Mouse (Mus musculus): Measurements from ENCODE around the gene Kdm7a. TPM values are rescaled to one million over a fixed set of nuclear protein-coding genes. Genes with fewer than 3 reads are reported as not detected.

Gene Kdm7a
- polyA plus RNA-seq (2015; fragmentation: Nextera tagmentation; extraction: Ambion mirVana) = 3.9 and 4.3 TPM in 2 replicates

- DNase-seq (ENCODE audit: low spot score) (peak; percentile 92), ATAC-seq (replicated peaks; ENCODE audit: low FRiP score, low read depth) (peak; percentile 87)
- 0 out of 2 replicates have a peak, but pooled peaks have one; percentile 9 for TF ChIP-seq CTCF (IDR thresholded peaks at IDR 0.05; ENCODE audit: low read depth)
- Histone ChIP-seq H3K9me3 (replicated peaks; ENCODE audit: low read length) (no peaks in the 10 kb centered on the region), H3K36me3 (ENCODE audit: insufficient read depth, low read length) (no peaks in the 10 kb centered on the region), H3K27me3 (ENCODE audit: insufficient read depth, low read length) (no peaks in the 10 kb centered on the region), H3K4me1 (replicated peaks; ENCODE audit: insufficient read depth, low read length) (no peaks in the 10 kb centered on the region), H3K4me2 (ENCODE audit: low read length) (peak within 1 kb of the TSS; percentile 74), H3K4me3 (replicated peaks; ENCODE audit: low read depth, low read length) (peak within 1 kb of the TSS; percentile 99), H3K9ac (ENCODE audit: low read depth, low read length) (peak within 1 kb of the TSS; percentile 99), H3K27ac (peak within 1 kb of the TSS; percentile 98)
- WGBS = under 1% methylated on average over 103 of the region's 124 CpGs
These were observed at the start of gene Kdm7a for GRCm38 (mm10) chr6:39206581-39207461. Gene Kdm7a (minus strand): TSS chr6:39206789.

- no peak overlapping the region for H3K4me2 ChIP-seq (ENCODE audit: low read length)
- H3K27ac ChIP-seq = no peak overlapping the region
- peaks cover 5% of the 10 kb centered on the region; the same call in 1 of the 2 replicates for H3K4me1 ChIP-seq (replicated peaks; ENCODE audit: insufficient read depth, low read length)
- no peak overlapping the region for H3K9ac ChIP-seq (ENCODE audit: low read depth, low read length)
- ATAC-seq (replicated peaks; ENCODE audit: low FRiP score, low read depth) (no peak), DNase-seq (ENCODE audit: low spot score) (no peak)
- WGBS = 66% methylated on average over 8 of the region's 8 CpGs
- no peak for TF ChIP-seq CTCF (IDR thresholded peaks at IDR 0.05; ENCODE audit: low read depth)
- no peaks in the 10 kb centered on the region for H3K9me3 ChIP-seq (replicated peaks; ENCODE audit: low read length)
- no peaks in the 10 kb centered on the region for H3K27me3 ChIP-seq (ENCODE audit: insufficient read depth, low read length)
- H3K4me3 ChIP-seq (replicated peaks; ENCODE audit: low read depth, low read length) = no peak overlapping the region
- no peaks in the 10 kb centered on the region for H3K36me3 ChIP-seq (ENCODE audit: insufficient read depth, low read length)
These were observed 48.7 kb upstream of the Kdm7a start for GRCm38 (mm10) chr6:39255271-39255670.

GRCm38 (mm10) chr6:39250055-39250454 lies 43.5 kb upstream of the Kdm7a start:
- DNase-seq (ENCODE audit: low spot score) (no peak), ATAC-seq (replicated peaks; ENCODE audit: low FRiP score, low read depth) (no peak)
- Histone ChIP-seq H3K9ac (ENCODE audit: low read depth, low read length) (no peak overlapping the region), H3K4me1 (replicated peaks; ENCODE audit: insufficient read depth, low read length) (no peaks in the 10 kb centered on the region), H3K27me3 (ENCODE audit: insufficient read depth, low read length) (no peaks in the 10 kb centered on the region), H3K4me3 (replicated peaks; ENCODE audit: low read depth, low read length) (no peak overlapping the region), H3K4me2 (ENCODE audit: low read length) (no peak overlapping the region), H3K36me3 (ENCODE audit: insufficient read depth, low read length) (no peaks in the 10 kb centered on the region), H3K27ac (no peak overlapping the region), H3K9me3 (replicated peaks; ENCODE audit: low read length) (no peaks in the 10 kb centered on the region)
- WGBS = 83% methylated on average over 2 of the region's 2 CpGs
- TF ChIP-seq CTCF (IDR thresholded peaks at IDR 0.05; ENCODE audit: low read depth) = peak; percentile 21; the same call in 1 of the 2 replicates

- H3K4me1 ChIP-seq (replicated peaks; ENCODE audit: insufficient read depth, low read length) = no peaks in the 10 kb centered on the region
- H3K27me3 ChIP-seq (ENCODE audit: insufficient read depth, low read length) = no peaks in the 10 kb centered on the region
- 51% methylated on average over 16 of the region's 16 CpGs for WGBS
- H3K9ac ChIP-seq (ENCODE audit: low read depth, low read length) = no peak overlapping the region
- no peaks in the 10 kb centered on the region for H3K36me3 ChIP-seq (ENCODE audit: insufficient read depth, low read length)
- no peak for TF ChIP-seq CTCF (IDR thresholded peaks at IDR 0.05; ENCODE audit: low read depth)
- no peak overlapping the region for H3K4me3 ChIP-seq (replicated peaks; ENCODE audit: low read depth, low read length)
- H3K4me2 ChIP-seq (ENCODE audit: low read length) = no peak overlapping the region
- ATAC-seq (replicated peaks; ENCODE audit: low FRiP score, low read depth) (no peak), DNase-seq (ENCODE audit: low spot score) (no peak)
- H3K9me3 ChIP-seq (replicated peaks; ENCODE audit: low read length) = no peaks in the 10 kb centered on the region
- H3K27ac ChIP-seq = no peak overlapping the region
These were observed 42.7 kb upstream of the Kdm7a start for GRCm38 (mm10) chr6:39249176-39249770.

GRCm38 (mm10) chr6:39244066-39244465 lies 37.5 kb upstream of the Kdm7a start:
- Histone ChIP-seq H3K36me3 (ENCODE audit: insufficient read depth, low read length) (no peaks in the 10 kb centered on the region), H3K9me3 (replicated peaks; ENCODE audit: low read length) (no peaks in the 10 kb centered on the region), H3K9ac (ENCODE audit: low read depth, low read length) (no peak overlapping the region), H3K4me2 (ENCODE audit: low read length) (no peak overlapping the region), H3K27me3 (ENCODE audit: insufficient read depth, low read length) (no peaks in the 10 kb centered on the region), H3K4me1 (replicated peaks; ENCODE audit: insufficient read depth, low read length) (peaks cover 22% of the 10 kb centered on the region), H3K27ac (0 out of 2 replicates have a peak overlapping the region, but pooled peaks have one; percentile 47), H3K4me3 (replicated peaks; ENCODE audit: low read depth, low read length) (no peak overlapping the region)
- no peak for DNase-seq (ENCODE audit: low spot score)
- WGBS = 54% methylated on average over 9 of the region's 9 CpGs
- TF ChIP-seq CTCF (IDR thresholded peaks at IDR 0.05; ENCODE audit: low read depth) = no peak
- no peak for ATAC-seq (replicated peaks; ENCODE audit: low FRiP score, low read depth)

GRCm38 (mm10) chr6:39243511-39243961 lies 36.9 kb upstream of the Kdm7a start:
- Histone ChIP-seq H3K9ac (ENCODE audit: low read depth, low read length) (no peak overlapping the region), H3K27me3 (ENCODE audit: insufficient read depth, low read length) (no peaks in the 10 kb centered on the region), H3K4me3 (replicated peaks; ENCODE audit: low read depth, low read length) (no peak overlapping the region), H3K4me1 (replicated peaks; ENCODE audit: insufficient read depth, low read length) (peaks cover 23% of the 10 kb centered on the region), H3K36me3 (ENCODE audit: insufficient read depth, low read length) (no peaks in the 10 kb centered on the region), H3K27ac (peak overlapping the region; percentile 47), H3K4me2 (ENCODE audit: low read length) (no peak overlapping the region), H3K9me3 (replicated peaks; ENCODE audit: low read length) (no peaks in the 10 kb centered on the region)
- TF ChIP-seq CTCF (IDR thresholded peaks at IDR 0.05; ENCODE audit: low read depth) = no peak
- peak; percentile 82 for ATAC-seq (replicated peaks; ENCODE audit: low FRiP score, low read depth)
- 20% methylated on average over 8 of the region's 8 CpGs for WGBS
- peak; percentile 66 for DNase-seq (ENCODE audit: low spot score)
